Mouse (Mus musculus): ENCODE measurements around the gene Mrps24. TPM values are rescaled to one million over a fixed set of nuclear protein-coding genes. Genes with fewer than 3 reads are reported as not detected.

The Mrps24 gene
- total and polyA plus RNA-seq, 3 experiments, result 73.8 to 107 (median 90.8) TPM

DNA sequence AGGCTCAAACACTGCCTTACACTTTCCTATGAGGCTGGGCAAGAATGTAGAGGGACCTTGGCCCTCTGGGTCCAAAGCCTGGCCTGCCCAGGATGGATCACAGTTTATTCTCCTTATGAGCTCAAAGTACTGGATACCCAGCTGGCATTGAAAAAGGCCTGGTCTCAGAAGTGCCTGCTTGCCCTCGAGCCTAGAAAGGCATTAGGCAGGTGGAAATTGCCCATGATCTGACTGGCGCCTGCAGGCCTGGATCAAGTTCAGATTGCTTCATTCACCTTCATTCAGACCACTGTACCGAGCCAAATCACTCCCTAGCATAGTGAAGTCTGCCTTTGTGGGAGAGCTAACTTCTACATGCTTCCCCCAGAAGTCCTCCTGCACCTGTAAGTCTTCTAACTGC lies 24.4 kb upstream of the Mrps24 start:
- H3K9ac ChIP-seq (ENCODE audit: insufficient read depth, low read depth), result peak overlapping the region; percentile 88; the same call in 1 of the 2 replicates
- peak overlapping the region; percentile 4 to 67 (median 31) for H3K4me3 ChIP-seq (replicated peaks in 1 of 3; ENCODE audit: low read depth in 2 of 3, low read length in 2 of 3, poor library complexity in 1 of 3)
- H3K4me2 ChIP-seq (ENCODE audit: insufficient read depth, low read depth, poor library complexity, severe bottlenecking), result peak overlapping the region; percentile 62
- no peaks in the 10 kb centered on the region for H3K9me3 ChIP-seq (replicated peaks; ENCODE audit: low read length)
- no peaks in the 10 kb centered on the region for H3K27me3 ChIP-seq (replicated peaks)
- peaks cover 12% of the 10 kb centered on the region for H3K79me2 ChIP-seq (replicated peaks; ENCODE audit: control insufficient read depth, extremely low read depth, insufficient read depth, poor library complexity, severe bottlenecking)
- no peak for DNase-seq (ENCODE audit: extremely low read depth)
- TF ChIP-seq ZMIZ1 (IDR thresholded peaks at IDR 0.05; ENCODE audit: low read depth, low read length), result no peak
- TF ChIP-seq ZKSCAN1 (IDR thresholded peaks at IDR 0.05; ENCODE audit: borderline replicate concordance, low read depth, low read length), result no peak
- no peak for TF ChIP-seq SMC3 (IDR thresholded peaks at IDR 0.05; ENCODE audit: low read depth, low read length)
- no peak for TF ChIP-seq TCF12 (IDR thresholded peaks at IDR 0.05; ENCODE audit: low read depth, low read length)
- TF ChIP-seq GABPA (IDR thresholded peaks at IDR 0.05; ENCODE audit: insufficient replicate concordance, low read depth, low read length), result no peak
- TF ChIP-seq EP300 (IDR thresholded peaks at IDR 0.05; ENCODE audit: low read length), result no peak
- TF ChIP-seq MAFK (IDR thresholded peaks at IDR 0.05; ENCODE audit: insufficient replicate concordance, low read length), result no peak
- TF ChIP-seq CHD1 (IDR thresholded peaks at IDR 0.05; ENCODE audit: low read depth, low read length), result no peak
- no peak for TF ChIP-seq ELF1 (IDR thresholded peaks at IDR 0.05; ENCODE audit: low read depth, low read length)
- TF ChIP-seq POLR2A (IDR thresholded peaks at IDR 0.05; ENCODE audit: low read depth, low read length), result no peak
- no peak for TF ChIP-seq TBP (conservative IDR thresholded peaks at IDR 0.05; ENCODE audit: low read depth, low read length)
- TF ChIP-seq SIN3A (IDR thresholded peaks at IDR 0.05; ENCODE audit: low read length), result no peak
- TF ChIP-seq NELFE (IDR thresholded peaks at IDR 0.05; ENCODE audit: low read depth, low read length), result no peak
- no peak for TF ChIP-seq ZNF384 (IDR thresholded peaks at IDR 0.05; ENCODE audit: low read depth, low read length)
- no peak for TF ChIP-seq RCOR1 (conservative IDR thresholded peaks at IDR 0.05; ENCODE audit: low read depth, low read length)
- no peak for TF ChIP-seq ZC3H11A (IDR thresholded peaks at IDR 0.05; ENCODE audit: low read depth, low read length)
- no peak for TF ChIP-seq POLR2AphosphoS2 (IDR thresholded peaks at IDR 0.05; ENCODE audit: low read depth, low read length)
- no peak overlapping the region for H3K27ac ChIP-seq (ENCODE audit: insufficient read depth, low read depth)
- in situ Hi-C loops (cut with MboI; ENCODE audit: low pct_ligation_motif_present, low pct_unique_long_range_greater_than_20kb, low sequenced_read_pairs), result no loop called here
- H3K4me1 ChIP-seq (ENCODE audit: control insufficient read depth in 1 of 2, insufficient read depth in 2 of 2), result peaks cover 12 to 31% of the 10 kb centered on the region in 2 experiments
- peaks cover 0 to 6% of the 10 kb centered on the region in 2 experiments for H3K36me3 ChIP-seq (replicated peaks in 1 of 2; ENCODE audit: control insufficient read depth in 1 of 2, insufficient read depth in 1 of 2, low read length in 1 of 2)
- dilution Hi-C loops (cut with MboI; ENCODE audit: extremely low pct_ligation_motif_present, extremely low pct_unique_long_range_greater_than_20kb, low sequenced_read_pairs), result no loop called here

- Histone ChIP-seq H3K79me2 (replicated peaks; ENCODE audit: control insufficient read depth, extremely low read depth, insufficient read depth, poor library complexity, severe bottlenecking) (peaks cover 12% of the 10 kb centered on the region), H3K27me3 (replicated peaks) (no peaks in the 10 kb centered on the region), H3K4me1 (ENCODE audit: control insufficient read depth in 1 of 2, insufficient read depth in 2 of 2) (peaks cover 19 to 38% of the 10 kb centered on the region in 2 experiments), H3K4me3 (replicated peaks in 1 of 3; ENCODE audit: low read depth in 2 of 3, low read length in 2 of 3, poor library complexity in 1 of 3) (no peak overlapping the region), H3K4me2 (ENCODE audit: insufficient read depth, low read depth, poor library complexity, severe bottlenecking) (no peak overlapping the region), H3K9ac (ENCODE audit: insufficient read depth, low read depth) (no peak overlapping the region), H3K36me3 (replicated peaks in 1 of 2; ENCODE audit: control insufficient read depth in 1 of 2, insufficient read depth in 1 of 2, low read length in 1 of 2) (peaks cover 0 to 12% of the 10 kb centered on the region in 2 experiments), H3K27ac (ENCODE audit: insufficient read depth, low read depth) (no peak overlapping the region), H3K9me3 (replicated peaks; ENCODE audit: low read length) (no peaks in the 10 kb centered on the region)
- peak; percentile 67 for TF ChIP-seq ZNF384 (IDR thresholded peaks at IDR 0.05; ENCODE audit: low read depth, low read length)
- no peak for TF ChIP-seq NRF1 (IDR thresholded peaks at IDR 0.05; ENCODE audit: low read depth, low read length)
- in situ Hi-C loops (cut with MboI; ENCODE audit: low pct_ligation_motif_present, low pct_unique_long_range_greater_than_20kb, low sequenced_read_pairs), result no loop called here
- dilution Hi-C loops (cut with MboI; ENCODE audit: extremely low pct_ligation_motif_present, extremely low pct_unique_long_range_greater_than_20kb, low sequenced_read_pairs), result no loop called here
- DNase-seq (ENCODE audit: extremely low read depth), result no peak
Observed at GRCm38 (mm10) chr11:5738888-5739632, 23.6 kb upstream of the Mrps24 start.

Data from CH12.LX (cell line).